Mouse (Mus musculus) heart, embryonic 15.5 days (tissue): ENCODE measurements around the gene Sirt5. TPM values are rescaled to one million over a fixed set of nuclear protein-coding genes. Genes with fewer than 3 reads are reported as not detected.

Experiments used
- ATAC-seq: fragments of 200-750 bp; cut with Nextera tagmentation; replicated peaks from 2 replicates; pipeline ENCODE4 v1.8.0; 2017; ENCODE audit warnings: low read depth, moderate TSS enrichment; ENCODE audit not compliant: insufficient number of reproducible peaks, insufficient read depth, low FRiP score
- H3K27ac ChIP-seq: fragments of 300-500 bp; sonication (generic); 2 replicates; pipeline ENCODE4 v1.5.1; 2015; ENCODE audit warnings: mild to moderate bottlenecking, inconsistent platforms
- H3K27me3 ChIP-seq: fragments of 300-500 bp; sonication (generic); 2 replicates; pipeline ENCODE4 v1.6.1; 2015; ENCODE audit warnings: inconsistent platforms
- H3K36me3 ChIP-seq: fragments of 300-500 bp; sonication (generic); 2 replicates; pipeline ENCODE4 v1.6.1; 2015; ENCODE audit warnings: mild to moderate bottlenecking, inconsistent platforms
- H3K4me1 ChIP-seq: fragments of 300-500 bp; sonication (generic); replicated peaks from 2 replicates; pipeline ENCODE4 v1.6.1; 2015; ENCODE audit warnings: inconsistent platforms
- H3K4me2 ChIP-seq: fragments of 300-500 bp; sonication (generic); 2 replicates; pipeline ENCODE4 v1.6.1; 2015; ENCODE audit warnings: inconsistent platforms, mild to moderate bottlenecking, moderate library complexity
- H3K4me3 ChIP-seq: fragments of 300-500 bp; sonication (generic); 2 replicates; pipeline ENCODE4 v1.5.1; 2015; ENCODE audit warnings: mild to moderate bottlenecking, inconsistent platforms
- H3K9ac ChIP-seq: fragments of 300-500 bp; sonication (generic); 2 replicates; pipeline ENCODE4 v1.6.1; 2015; ENCODE audit warnings: mild to moderate bottlenecking, inconsistent platforms
- H3K9me3 ChIP-seq: fragments of 300-500 bp; sonication (generic); replicated peaks from 2 replicates; pipeline ENCODE4 v1.6.1; 2016; ENCODE audit warnings: inconsistent platforms
- WGBS: fragments of 180-500 bp; shearing (Covaris S2); methylation state at CpG from one replicate; pipeline ENCODE4 v1.1.7; 2015; ENCODE audit warnings: mixed read lengths; 5-methylcytosine and 5-hydroxymethylcytosine counted together
- polyA plus RNA-seq: library from polyadenylated mRNA; unstranded; fragments of >200 nt; fragmentation: Nextera tagmentation; extraction: Ambion mirVana; gene quantifications from 2 replicates; pipeline ENCODE4 v1.2.1, GENCODE M21; 2015

Gene Sirt5
- polyA plus RNA-seq, 1 experiment from 2014 or later = 36.3 TPM

DNA sequence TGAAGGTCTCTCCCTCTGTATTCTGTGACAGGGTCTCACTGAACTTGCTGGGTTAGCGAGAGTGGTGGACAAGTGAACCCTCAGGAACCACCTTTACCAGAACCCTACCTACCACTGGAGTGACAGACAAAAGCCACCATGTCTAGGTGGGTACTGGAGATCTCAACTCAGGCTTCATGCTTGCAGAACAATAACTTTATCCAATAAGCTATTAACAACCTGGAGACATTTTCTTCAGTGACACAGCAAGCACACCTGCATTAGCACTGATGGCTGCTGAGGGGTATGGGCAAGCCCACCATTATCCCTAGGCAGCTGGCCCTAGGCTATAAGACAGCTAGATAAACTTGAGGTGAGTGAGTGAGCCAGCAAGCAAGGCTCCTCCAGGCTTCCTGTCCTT is 75.1 kb downstream of the Sirt5 start:
- H3K9ac ChIP-seq = no peak overlapping the region
- no peaks in the 10 kb centered on the region; the same call in 1 of the 2 replicates for H3K9me3 ChIP-seq
- no peaks in the 10 kb centered on the region for H3K27me3 ChIP-seq
- H3K36me3 ChIP-seq = no peaks in the 10 kb centered on the region
- no peak overlapping the region for H3K27ac ChIP-seq
- ATAC-seq = no peak
- H3K4me2 ChIP-seq = no peak overlapping the region
- H3K4me1 ChIP-seq = peaks cover 12% of the 10 kb centered on the region; the same call in 1 of the 2 replicates
- WGBS = 88% methylated on average over 1 of the region's 1 CpGs
- H3K4me3 ChIP-seq = no peak overlapping the region

DNA sequence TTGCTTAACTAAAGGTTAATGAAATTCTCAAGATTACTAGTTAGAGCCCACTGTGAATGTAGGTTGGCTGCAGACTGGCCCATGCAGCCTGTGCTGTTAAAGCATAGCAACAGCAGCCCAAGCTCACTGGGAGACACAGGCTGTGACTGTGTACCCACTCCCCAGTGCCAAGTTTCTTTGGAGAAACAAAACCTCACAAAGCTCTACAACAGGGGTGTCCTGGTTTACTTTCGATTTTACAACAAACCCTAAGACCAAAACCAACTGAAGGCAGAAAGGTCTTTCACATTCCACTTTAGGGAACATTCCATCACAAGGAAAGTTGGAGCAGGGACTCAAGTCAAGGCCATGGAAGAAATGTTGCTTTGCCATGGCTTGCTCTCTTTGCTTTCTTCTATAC is 77.3 kb downstream of the Sirt5 start:
- no peaks in the 10 kb centered on the region; the same call in 1 of the 2 replicates for H3K9me3 ChIP-seq

DNA sequence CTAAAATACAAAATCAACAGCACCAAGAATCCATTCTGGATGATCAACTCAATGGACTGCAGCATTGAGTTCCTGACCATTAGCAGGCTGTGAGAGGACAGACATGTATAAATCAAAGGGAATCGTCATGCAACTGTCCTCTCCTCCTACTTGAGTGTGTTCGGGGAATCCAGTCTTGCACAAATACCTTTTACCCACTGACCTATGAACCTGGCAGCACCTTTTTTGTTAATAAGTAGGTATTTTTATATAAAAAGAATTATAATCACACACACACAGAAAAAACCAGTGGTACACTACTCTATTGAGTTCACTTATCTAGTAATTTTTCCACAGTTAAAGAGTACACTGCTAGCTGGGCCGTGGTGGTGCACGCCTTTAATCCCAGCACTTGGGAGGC is 78.4 kb downstream of the Sirt5 start:
- 94% methylated on average over 4 of the region's 4 CpGs for WGBS
- Histone ChIP-seq H3K27me3 (no peaks in the 10 kb centered on the region), H3K9me3 (no peaks in the 10 kb centered on the region), H3K9ac (no peak overlapping the region), H3K27ac (no peak overlapping the region), H3K4me1 (peaks cover 26% of the 10 kb centered on the region), H3K4me3 (no peak overlapping the region), H3K4me2 (no peak overlapping the region), H3K36me3 (no peaks in the 10 kb centered on the region)
- no peak for ATAC-seq

More for the DNA sequence above, 77.3 kb downstream of the Sirt5 start:
- peaks cover 24% of the 10 kb centered on the region for H3K4me1 ChIP-seq
- no peak overlapping the region for H3K4me2 ChIP-seq
- ATAC-seq = no peak
- no peak overlapping the region for H3K9ac ChIP-seq
- no peak overlapping the region for H3K27ac ChIP-seq
- no peak overlapping the region for H3K4me3 ChIP-seq
- WGBS = 78% methylated on average over 1 of the region's 1 CpGs
- H3K27me3 ChIP-seq = no peaks in the 10 kb centered on the region
- no peaks in the 10 kb centered on the region for H3K36me3 ChIP-seq

DNA sequence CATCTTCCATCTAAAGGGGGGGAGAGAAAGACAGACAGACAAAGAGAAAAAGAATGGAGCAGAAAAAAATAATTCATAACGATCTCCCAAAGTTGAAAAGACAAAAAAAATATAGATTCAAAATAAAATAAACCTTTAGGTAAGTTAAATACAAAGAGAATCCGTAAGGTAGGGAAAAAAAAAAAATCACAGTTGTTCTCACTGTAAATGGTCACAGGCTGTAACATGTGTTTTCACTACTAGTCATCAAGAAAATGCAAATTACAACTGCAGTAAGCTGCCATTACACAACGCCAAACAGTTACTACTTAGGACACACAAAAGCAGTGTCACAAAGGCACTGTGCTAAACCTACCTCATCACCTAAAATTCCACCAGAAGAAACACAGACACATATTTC is 79.4 kb downstream of the Sirt5 start:
- WGBS = 90% methylated on average over 3 of the region's 3 CpGs
- no peak overlapping the region for H3K4me3 ChIP-seq
- no peak overlapping the region for H3K4me2 ChIP-seq
- no peaks in the 10 kb centered on the region for H3K36me3 ChIP-seq
- no peak for ATAC-seq
- H3K9me3 ChIP-seq = no peaks in the 10 kb centered on the region
- H3K9ac ChIP-seq = no peak overlapping the region
- peaks cover 22% of the 10 kb centered on the region for H3K4me1 ChIP-seq
- no peak overlapping the region for H3K27ac ChIP-seq
- H3K27me3 ChIP-seq = no peaks in the 10 kb centered on the region

Other genes with a start within 250 kb of the Sirt5 start
- gene Tbc1d7, start 194.0 kb upstream of the Sirt5 start, polyA plus RNA-seq = 50.1 and 54.5 TPM in 2 replicates
- gene Gfod1, start 61.3 kb upstream of the Sirt5 start, polyA plus RNA-seq = 0.73 and 0.81 TPM in 2 replicates
- 120 and 133 TPM in 2 replicates for gene Nol7, start 32.9 kb downstream of the Sirt5 start, polyA plus RNA-seq
- gene Ranbp9, start 115.8 kb downstream of the Sirt5 start, polyA plus RNA-seq = 6.5 and 7.7 TPM in 2 replicates
- 17.2 and 17.3 TPM in 2 replicates for gene Mcur1, start 194.7 kb downstream of the Sirt5 start, polyA plus RNA-seq